Mouse (Mus musculus): ENCODE data around the gene Ephb1. TPM values are rescaled to one million over a fixed set of nuclear protein-coding genes. Genes with fewer than 3 reads are reported as not detected.

The Ephb1 gene
- total RNA-seq, 2 experiments from 2014 or later: 47.3 to 50.4 TPM

- intact Hi-C loops (cut with DNase I): loop anchor here (5.0 to 10.0 kb wide), 4 partner anchors 192 to 1168 kb away; no protein-coding TSS in a partner anchor
- DNase-seq: peak; percentile 43
Observed at GRCm38 (mm10) chr9:102353056-102353635, 1.3 kb downstream of the Ephb1 start.

- DNase-seq: no peak
- intact Hi-C loops (cut with DNase I): loop anchor here (5.0 to 10.0 kb wide), 4 partner anchors 192 to 1168 kb away; no protein-coding TSS in a partner anchor
Observed at GRCm38 (mm10) chr9:102352186-102353055, 2.1 kb downstream of the Ephb1 start.

GRCm38 (mm10) chr9:102351721-102352120, 2.8 kb downstream of the Ephb1 start:
- no peak for DNase-seq
- intact Hi-C loops (cut with DNase I): loop anchor here (5.0 to 10.0 kb wide), 4 partner anchors 193 to 1167 kb away; no protein-coding TSS in a partner anchor

- DNase-seq: no peak
- intact Hi-C loops (cut with DNase I): loop anchor here (5.0 to 10.0 kb wide), 4 partner anchors 194 to 1166 kb away; no protein-coding TSS in a partner anchor
Observed at GRCm38 (mm10) chr9:102351221-102351620, 3.3 kb downstream of the Ephb1 start.

- intact Hi-C loops (cut with DNase I): loop anchor here (5.0 to 10.0 kb wide), 4 partner anchors 194 to 1166 kb away; no protein-coding TSS in a partner anchor
- no peak for DNase-seq
Observed at GRCm38 (mm10) chr9:102350696-102351095, 3.8 kb downstream of the Ephb1 start.

GRCm38 (mm10) chr9:102350076-102350475, 4.4 kb downstream of the Ephb1 start:
- intact Hi-C loops (cut with DNase I): loop anchor here (5.0 to 10.0 kb wide), 4 partner anchors 195 to 1165 kb away; no protein-coding TSS in a partner anchor
- DNase-seq: no peak

GRCm38 (mm10) chr9:102346801-102347200, 7.7 kb downstream of the Ephb1 start:
- intact Hi-C loops (cut with DNase I): no loop called here
- no peak for DNase-seq

GRCm38 (mm10) chr9:102345474-102345873, 9.0 kb downstream of the Ephb1 start:
- DNase-seq: no peak
- intact Hi-C loops (cut with DNase I): no loop called here

- no peak for DNase-seq
- intact Hi-C loops (cut with DNase I): no loop called here
Observed at GRCm38 (mm10) chr9:102345047-102345446, 9.4 kb downstream of the Ephb1 start.

- no peak for DNase-seq
- intact Hi-C loops (cut with DNase I): no loop called here
Observed at GRCm38 (mm10) chr9:102344086-102344930, 10.2 kb downstream of the Ephb1 start.

- DNase-seq: no peak
- intact Hi-C loops (cut with DNase I): no loop called here
Observed at GRCm38 (mm10) chr9:102343061-102343460, 11.4 kb downstream of the Ephb1 start.

- no peak for DNase-seq
- intact Hi-C loops (cut with DNase I): no loop called here
Observed at GRCm38 (mm10) chr9:102342026-102342425, 12.5 kb downstream of the Ephb1 start.

- no peak for DNase-seq
- intact Hi-C loops (cut with DNase I): no loop called here
Observed at GRCm38 (mm10) chr9:102340768-102341167, 13.7 kb downstream of the Ephb1 start.

GRCm38 (mm10) chr9:102335571-102336282, 18.8 kb downstream of the Ephb1 start:
- intact Hi-C loops (cut with DNase I): no loop called here

GRCm38 (mm10) chr9:102330266-102331060, 24.0 kb downstream of the Ephb1 start:
- intact Hi-C loops (cut with DNase I): no loop called here

More at GRCm38 (mm10) chr9:102335571-102336282, 18.8 kb downstream of the Ephb1 start:
- DNase-seq: no peak

GRCm38 (mm10) chr9:102327625-102328150, 26.8 kb downstream of the Ephb1 start:
- DNase-seq: no peak
- intact Hi-C loops (cut with DNase I): no loop called here

More at GRCm38 (mm10) chr9:102330266-102331060, 24.0 kb downstream of the Ephb1 start:
- no peak for DNase-seq

GRCm38 (mm10) chr9:102315436-102315835, 39.1 kb downstream of the Ephb1 start:
- intact Hi-C loops (cut with DNase I): no loop called here
- no peak for DNase-seq

- no peak for DNase-seq
- intact Hi-C loops (cut with DNase I): no loop called here
Observed at GRCm38 (mm10) chr9:102314795-102315194, 39.7 kb downstream of the Ephb1 start.

GRCm38 (mm10) chr9:102310431-102310830, 44.1 kb downstream of the Ephb1 start:
- DNase-seq: no peak
- intact Hi-C loops (cut with DNase I): no loop called here
